Mouse (Mus musculus) thymus, adult 2 months (tissue): Measurements from ENCODE around the gene Trpc2.

Experiments
- CTCF ChIP-seq: fragments of 200-500 bp; IDR thresholded peaks from 2 replicates; pipeline ENCODE4 v1.5.1; 2012; ENCODE audit warnings: mild to moderate bottlenecking, control low read depth, low read length, moderate library complexity, borderline replicate concordance; ENCODE audit not compliant: control insufficient read depth, poor library complexity, insufficient read depth; ENCODE audit errors: extremely low read depth
- POLR2A ChIP-seq: fragments of 200-500 bp; IDR thresholded peaks from 2 replicates; pipeline ENCODE4 v1.6.1; 2012; ENCODE audit warnings: mild to moderate bottlenecking, low read length, control low read depth, moderate library complexity; ENCODE audit not compliant: control insufficient read depth, poor library complexity, insufficient read depth; ENCODE audit errors: extremely low read depth

DNA sequence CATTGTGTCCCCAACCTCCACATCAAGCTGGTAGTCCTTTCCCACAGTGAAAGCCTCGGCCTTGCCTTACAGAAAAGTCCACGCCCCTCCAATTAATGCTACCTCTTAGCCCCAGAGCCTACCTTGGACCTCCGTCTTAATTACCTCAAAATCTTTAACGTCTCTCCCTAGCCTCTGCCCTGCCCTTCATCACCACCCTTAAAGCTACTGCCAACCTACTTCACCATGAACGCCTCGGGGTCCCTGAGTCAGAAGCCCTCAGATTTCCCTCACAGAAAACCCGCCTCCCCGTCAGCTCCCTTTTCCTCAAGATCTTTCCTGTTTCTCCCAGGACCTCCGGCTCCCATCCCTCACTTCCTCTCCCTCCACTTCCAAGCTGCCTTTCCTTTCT, 18.3 kb upstream of the Trpc2 start:
- TF ChIP-seq CTCF (no peak), POLR2A (no peak)
